Mouse (Mus musculus): ENCODE data around the gene Fance.

The Fance gene

DNA sequence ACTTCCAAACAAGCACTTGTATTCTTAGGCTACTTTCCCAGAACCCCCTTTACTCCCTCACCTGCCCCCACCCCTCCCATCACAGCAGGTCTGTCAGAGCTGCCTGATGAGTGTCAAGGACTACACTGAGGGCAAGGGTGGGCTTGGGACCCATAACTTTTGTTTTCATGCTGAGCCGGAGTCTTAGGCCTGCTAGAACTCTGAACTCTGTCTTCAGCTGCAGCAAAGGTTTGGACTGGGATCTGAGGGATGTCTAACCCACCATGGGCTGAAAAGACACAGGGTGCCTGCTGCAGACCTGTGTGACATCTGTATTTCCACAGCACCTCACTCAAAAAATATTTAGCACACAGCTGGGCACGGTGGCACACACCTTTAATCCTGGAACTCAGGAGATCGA is 13.6 kb downstream of the Fance start:
- 73% methylated on average over 3 of the region's 3 CpGs for WGBS

DNA sequence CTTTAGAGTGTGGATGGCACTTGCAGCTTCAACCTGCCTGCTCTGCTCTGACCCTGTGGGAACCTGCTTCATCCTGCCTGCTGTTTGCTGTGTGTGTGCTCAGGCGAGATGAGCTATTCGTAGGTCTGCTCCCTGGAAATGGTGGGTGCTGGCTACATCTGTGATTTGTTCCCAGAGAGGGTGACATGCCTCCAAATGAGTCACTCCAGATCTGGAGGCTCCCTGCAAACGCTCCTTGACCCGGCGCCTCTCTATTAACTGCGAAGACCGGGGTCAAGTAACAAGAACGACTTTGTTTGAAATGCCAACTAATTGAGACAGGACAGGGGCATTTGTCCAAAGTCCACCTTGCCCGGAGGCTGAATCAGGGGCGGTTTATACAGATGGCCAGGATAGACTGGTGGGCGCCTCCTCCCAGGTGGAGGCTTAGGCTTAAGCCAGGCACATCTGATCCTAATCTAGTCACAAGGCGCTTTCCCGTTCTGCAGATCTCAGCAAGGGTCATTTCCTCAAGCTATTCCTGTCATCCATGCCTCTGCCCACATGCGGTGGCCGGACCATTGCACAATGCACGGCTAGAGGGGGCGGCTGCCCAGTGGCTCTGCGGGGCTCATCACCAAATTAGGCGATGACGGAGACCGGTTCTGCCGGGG is 14.5 kb downstream of the Fance start:
- WGBS, result 7% methylated on average over 22 of the region's 22 CpGs

DNA sequence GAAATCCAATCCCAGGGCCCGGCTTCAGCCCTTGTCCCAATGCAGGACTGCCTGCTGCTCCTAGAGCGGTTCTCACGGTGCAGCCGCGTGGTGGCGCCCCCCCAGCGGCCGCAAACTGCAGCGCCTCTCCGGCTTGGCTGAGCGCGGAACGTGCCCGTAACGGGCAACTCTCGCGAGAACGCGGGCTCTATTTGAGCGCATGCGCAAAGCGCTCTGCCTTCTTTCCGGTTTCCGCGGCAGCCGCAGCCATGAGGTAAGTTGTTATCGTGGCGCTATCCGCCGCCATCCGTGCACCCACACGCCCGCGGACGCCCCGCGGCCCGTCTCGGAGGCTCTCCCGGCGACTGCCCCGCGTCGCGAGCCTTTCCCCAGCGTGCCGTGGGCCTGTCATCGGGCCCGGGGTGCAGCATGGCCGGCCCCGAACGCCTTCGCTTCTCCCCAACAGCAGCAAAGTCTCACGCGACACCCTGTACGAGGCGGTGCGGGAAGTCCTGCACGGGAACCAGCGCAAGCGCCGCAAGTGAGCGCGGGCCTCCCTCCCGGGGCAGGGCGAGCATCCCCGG is 15.1 kb downstream of the Fance start, which contains the start of gene Rpl10a:
TSS of gene Rpl10a (plus strand) at position 106 of the 563 bp plus-strand sequence.
- under 1% methylated on average over 67 of the region's 67 CpGs for WGBS

DNA sequence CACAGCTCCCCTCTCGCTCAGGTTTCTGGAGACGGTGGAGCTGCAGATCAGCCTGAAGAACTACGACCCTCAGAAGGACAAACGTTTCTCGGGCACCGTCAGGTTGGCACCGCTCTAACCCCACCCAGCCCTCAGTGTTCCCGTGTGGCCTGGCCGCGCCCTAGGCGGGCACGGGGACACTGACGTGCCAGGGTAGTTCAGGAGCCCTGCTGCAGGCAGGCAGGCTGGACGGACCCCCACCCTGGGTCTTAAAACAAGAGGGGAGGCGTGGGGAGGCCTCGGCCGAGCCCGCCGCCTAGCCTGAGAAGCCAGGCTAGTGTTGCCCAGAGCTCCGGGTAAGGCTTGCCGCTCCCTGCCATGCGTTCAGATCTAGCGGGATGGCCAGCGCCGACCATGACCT is 15.6 kb downstream of the Fance start:
- WGBS, result 2% methylated on average over 25 of the region's 25 CpGs

DNA sequence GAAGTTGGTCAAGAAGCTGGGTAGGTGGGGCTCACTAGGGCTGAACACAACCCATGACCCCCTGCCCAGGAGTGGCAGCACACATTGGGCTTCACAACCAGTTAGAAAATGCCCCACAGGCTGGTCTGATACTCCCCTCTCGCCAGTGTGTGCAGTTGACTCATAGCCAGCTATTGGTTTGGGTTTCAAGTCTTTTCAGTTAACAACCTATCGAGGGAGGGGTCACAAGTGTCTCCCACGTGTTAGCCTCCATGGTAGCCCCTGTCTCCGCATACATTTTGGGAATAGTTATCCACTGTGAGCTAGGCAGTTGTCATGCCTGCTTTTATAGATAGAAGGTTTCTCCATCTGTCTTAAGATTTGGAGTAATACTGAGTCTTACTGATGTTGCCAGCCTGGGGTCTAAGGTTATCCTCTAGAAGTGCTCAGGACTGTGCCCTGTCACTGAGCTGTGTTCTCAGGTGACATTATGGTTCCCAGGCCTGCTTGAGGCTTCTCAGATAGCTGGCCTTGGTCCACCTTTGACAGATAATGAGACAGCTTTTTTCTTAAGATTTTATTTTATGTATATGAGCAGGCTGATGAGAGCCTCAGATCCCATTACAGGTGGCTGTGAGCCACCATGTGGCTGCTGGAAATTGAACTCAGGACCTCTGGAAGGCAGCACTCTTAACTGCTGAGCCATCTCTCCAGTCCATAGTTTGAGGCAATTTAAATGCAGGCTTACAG is 16.3 kb downstream of the Fance start:
- WGBS, result 15% methylated on average over 4 of the region's 4 CpGs

DNA sequence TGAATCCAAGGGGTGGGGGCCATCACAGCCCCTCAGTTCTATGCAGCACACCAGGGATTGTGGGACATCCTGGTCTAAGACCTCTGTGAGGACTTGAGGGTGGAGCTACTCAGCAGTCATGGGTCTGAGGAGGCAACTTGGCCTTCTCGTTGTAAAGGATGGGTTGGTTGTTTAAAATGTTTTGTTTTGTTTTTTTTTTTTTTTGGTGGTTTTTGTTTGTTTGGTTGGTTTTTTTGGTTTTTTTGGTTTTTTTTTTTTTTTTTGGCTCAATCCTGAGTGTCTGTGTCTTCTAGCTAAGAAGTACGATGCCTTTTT is 16.9 kb downstream of the Fance start:
- WGBS, result 38% methylated on average over 2 of the region's 2 CpGs

DNA sequence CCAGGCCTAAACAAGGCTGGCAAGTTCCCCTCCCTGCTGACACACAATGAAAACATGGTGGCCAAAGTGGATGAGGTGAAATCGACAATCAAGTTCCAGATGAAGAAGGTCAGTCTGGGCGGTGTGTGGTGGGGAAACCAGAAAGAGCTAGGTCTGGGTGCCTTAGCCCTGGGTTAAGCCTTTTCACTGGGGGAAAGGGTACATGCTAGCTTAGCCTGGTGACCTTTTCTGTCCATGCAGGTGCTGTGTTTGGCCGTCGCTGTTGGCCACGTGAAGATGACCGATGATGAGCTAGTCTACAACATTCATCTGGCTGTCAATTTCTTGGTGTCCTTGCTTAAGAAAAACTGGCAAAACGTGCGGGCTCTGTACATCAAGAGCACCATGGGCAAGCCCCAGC is 17.3 kb downstream of the Fance start:
- WGBS, result 64% methylated on average over 8 of the region's 8 CpGs

DNA sequence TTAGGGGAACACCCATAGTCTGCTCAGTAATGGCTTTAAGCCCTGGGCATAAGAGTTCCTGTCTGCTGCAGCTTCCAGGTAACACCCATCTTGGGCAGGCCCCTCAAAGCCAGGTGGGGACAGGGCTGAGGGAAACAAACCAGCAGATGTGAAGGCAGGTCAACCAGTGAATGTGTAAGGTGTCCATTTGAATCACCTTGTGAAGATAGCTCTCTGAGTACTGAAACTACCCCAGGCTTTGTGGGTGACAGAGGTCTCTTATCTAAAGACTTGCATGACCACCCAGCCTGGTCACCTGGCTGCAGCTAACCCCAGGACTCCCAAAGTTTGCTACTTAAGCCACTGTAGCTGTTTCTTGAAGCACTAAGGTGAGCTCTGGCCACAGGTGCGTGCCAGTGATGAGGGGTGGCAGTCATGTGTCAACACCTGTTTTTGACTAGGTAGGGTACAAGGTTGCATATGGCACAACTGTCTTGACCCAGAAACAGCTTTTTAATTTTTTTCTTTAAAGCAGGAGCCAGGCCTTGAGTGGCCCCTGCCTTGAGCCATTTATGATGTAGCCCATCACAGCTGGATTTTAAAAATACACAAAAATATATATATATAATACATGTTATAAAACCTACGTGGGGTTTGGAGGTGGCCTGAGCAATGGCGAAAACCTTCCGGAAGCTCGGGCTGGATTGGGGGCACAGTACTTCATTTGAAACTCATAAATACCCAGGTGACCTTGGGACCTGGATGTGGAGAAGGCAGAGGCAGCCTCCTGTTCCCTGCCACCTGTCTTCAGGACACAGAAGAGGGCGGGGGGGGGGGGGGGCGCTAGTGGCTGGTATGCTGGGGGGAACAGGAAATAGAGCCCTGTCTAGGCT is 18.2 kb downstream of the Fance start:
- 54% methylated on average over 7 of the region's 7 CpGs for WGBS

DNA sequence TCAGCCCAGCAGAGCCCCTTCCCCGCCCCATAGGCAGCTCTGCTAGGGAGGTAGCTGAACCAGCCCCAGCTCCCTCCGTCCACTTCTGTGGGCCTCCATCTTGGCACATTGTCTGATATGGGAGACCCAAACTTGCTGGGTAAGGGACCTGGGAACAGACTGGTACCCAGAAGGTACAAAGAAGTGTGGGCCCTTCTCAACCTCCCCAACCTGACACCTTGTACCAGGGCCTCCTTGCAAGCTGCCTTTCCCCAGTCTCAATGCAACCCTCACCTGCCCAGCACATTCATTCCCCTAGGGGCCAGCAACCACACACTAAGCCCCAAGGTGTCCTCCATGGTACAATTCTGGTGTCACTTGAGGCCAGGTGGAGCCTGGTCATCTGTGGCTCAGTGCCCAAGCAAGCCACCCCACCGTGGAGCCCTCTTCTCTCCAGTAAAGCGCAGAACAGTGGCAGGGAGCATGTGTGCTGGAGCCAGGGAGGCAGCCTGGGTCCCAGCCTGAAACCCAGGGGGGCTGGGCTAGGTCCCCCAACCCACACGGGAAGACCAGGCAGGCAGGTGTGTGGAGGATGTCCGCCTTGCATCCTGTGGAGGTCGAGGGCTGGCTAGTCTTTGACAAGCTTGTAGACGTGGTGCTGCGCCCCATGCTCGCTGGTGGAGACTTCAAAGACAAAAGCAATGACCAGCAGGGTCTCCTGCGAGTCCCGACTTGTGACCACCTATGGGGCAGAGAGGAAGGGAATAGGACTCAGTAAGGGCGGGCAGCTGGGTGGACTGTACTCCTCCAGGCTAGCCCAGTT is 19.0 kb downstream of the Fance start:
- 62% methylated on average over 13 of the region's 13 CpGs for WGBS

DNA sequence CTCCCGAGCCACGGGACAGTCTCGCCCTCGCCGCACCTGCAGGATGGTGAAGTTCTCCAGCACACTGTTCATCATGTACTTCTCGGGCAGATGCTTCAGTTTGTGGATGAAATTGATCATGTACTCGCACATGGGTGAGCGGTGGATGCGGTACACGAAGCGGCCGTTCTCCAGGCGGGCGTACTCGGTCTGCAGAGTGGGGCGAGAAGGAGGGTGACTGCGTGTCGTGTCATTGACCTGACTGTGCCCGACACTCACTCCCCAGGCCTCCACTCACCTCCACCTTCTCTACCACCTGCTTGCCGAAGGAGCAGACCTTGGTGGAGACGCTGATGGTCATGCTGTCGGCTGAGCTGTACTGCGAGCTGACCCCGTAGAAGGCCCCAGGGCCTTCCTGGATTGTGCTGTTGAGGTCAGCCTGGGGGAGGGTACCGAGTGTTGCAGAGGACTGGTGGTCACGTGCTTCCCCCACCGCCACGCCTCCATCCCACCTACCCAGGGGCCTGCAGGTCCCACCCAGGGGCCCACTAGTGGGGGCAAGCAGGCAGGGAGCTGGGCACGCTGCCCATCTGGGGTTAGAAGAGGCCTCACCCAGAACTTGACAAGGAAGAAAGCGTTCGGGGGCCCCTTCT is 19.7 kb downstream of the Fance start:
- 76% methylated on average over 31 of the region's 31 CpGs for WGBS

DNA sequence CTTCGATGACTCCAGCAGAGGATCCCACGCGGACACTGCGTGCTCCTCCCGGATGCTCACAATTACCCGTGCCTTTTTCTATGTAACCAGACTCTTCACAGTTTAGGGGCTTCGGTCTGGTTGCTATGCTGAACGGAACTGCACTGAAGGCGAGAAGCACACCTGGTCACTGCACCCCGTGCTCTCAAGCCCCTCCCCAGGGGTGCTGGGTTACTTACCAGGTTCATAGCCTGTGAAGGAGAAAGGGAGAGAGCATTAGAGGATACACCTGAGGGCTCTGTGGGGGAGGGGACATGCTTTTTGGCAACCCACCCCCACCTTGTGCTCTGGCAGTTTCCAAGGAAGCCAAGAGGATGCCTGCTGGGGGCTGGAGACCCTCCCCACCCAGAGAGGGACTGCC is 21.9 kb downstream of the Fance start:
- 82% methylated on average over 10 of the region's 10 CpGs for WGBS

DNA sequence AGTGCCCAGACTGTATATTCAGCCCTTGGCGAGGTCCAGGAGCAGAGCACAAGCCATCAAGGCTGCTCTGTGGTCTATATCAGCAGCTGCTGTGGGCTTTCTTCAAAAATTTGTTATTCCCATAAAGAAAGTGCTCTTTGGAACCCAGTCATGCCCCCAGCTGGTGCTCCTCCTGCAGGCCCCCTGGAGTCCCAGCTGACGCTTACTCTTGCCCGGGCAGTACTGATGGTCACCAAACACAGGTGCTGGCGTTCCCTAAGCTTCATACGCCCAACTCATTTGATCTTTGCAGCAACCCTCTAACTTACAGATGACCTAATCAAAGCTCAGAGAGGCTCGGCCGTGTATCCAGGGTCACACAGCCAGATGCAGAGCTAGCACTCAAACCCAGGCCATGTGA is 24.2 kb downstream of the Fance start:
- 91% methylated on average over 7 of the region's 7 CpGs for WGBS

DNA sequence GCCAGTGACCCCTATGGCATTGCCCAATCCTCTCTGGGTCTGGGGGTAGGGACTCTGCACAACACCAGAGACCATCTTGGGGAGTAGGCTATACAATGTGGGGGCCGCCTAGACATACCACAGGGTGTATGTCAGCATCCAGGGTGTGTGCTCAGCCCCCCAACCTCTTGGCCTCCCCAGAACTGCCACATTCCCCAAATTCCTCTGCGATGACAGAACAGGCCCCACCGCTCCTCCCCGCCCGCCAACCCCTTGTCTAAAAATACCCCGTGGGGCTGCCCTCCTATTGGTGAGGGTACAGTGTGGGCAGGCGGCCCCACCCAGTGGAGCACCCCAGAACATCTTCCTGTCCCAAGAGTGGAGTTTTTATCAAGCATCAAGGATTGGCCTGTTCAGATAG is 27.3 kb downstream of the Fance start:
- 77% methylated on average over 7 of the region's 7 CpGs for WGBS

DNA sequence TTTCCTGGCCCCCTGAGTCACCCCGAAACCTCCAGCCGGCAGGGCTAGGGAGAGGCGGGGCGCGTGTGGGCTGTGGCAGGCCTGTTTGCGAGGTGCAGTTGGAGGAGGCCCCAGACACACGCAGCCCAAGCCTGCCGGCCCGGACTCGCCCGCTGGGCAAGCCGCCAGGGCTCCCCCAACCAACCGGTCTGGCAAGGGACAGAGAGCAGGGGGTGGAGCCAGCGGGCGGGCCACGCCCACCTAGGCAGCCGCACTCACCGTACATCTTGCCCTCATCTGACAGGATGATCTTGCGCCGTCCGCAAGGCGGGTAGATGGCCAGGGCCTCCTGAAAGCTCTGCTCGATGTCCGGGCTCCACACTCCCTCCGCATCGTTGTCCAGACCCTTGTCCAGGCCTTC is 27.8 kb downstream of the Fance start:
- WGBS, result 20% methylated on average over 26 of the region's 26 CpGs

DNA sequence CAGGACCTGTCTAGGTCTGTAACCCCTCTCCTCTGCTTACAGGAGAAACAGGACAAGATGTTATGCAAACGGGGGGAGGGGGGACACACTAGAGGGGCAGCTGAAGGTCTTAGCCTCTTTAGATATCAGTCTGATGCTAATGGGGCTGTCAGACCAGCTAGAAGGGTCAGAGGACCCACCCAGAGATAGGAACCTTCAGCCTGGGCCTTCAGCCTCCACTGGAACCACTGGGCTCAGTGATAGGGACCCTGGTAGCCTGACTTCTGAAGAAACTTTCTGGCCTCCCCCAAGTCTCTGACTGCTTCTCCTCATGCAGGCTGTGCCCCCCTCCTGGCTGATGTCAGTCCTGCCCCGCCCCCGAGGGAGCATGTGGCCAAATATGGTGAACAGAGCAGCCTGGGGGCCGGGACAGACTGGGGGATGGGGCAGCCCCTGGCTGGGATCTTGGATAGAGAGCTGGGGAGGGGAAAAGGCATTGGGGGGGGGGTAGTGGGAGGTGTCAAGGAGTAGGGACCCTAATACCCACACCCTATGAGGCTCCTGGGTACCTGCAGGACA is 30.8 kb downstream of the Fance start:
- 50% methylated on average over 4 of the region's 4 CpGs for WGBS

DNA sequence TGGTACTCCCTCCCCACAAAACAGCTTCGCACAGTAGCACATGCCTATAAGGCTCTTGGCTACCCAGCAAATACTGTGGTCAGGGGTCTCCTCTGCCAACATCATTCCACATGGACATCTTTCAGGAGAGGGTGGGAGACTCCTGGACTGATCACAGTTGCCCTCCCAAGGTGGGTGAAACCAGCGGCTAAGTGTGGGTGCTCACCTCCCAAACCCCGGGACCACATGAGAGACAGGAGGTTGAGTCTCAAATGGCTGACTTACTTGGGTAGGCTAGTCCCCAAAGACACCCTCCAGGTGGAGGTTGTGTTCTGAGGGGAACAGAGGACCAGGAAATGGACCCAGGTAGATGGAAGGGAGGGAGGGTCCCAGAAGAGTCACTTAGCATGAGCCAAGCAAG is 31.4 kb downstream of the Fance start:
- 86% methylated on average over 3 of the region's 3 CpGs for WGBS

DNA sequence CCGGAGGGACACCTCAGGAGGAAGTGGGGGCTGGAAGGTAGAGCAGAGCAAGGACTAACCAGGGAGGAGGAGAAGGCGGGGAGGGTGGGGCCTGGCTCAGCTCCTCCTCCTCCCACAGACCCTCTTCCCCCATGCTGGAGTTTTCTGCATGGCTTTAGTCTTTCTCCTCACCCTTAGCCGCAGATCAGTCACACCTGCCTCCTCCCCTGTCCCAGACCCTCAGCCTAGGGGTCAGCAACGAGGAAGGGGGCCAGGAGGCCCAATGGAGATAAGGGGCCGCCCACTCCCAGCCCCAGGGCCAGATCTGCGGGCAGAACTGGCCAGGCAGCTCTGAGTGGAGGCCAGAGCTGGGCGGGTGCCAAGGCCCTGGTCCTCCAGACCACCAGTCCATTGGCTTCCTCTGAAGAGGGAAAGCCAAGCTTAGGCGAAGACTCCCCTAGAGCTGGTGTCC is 32.0 kb downstream of the Fance start:
- WGBS, result 40% methylated on average over 8 of the region's 8 CpGs

DNA sequence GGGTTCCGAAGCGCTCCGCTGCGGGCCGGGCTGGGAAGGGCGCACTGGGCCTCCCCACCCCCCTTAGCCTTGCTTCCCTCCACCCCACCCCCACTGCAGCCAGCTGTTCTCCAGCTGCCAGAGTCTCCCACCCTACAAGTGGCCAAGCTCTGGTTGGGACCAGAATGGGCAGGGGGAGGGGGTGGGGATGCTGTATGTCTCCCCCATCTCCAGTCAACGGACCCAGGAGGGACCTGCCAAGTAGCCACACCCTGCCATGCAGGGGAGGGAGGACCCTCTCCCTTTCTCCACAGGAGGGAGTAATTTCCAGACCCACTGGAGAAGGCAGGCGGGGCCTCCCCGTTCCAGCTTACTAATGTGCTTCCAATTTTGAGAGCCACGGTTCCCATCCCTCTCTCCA is 32.6 kb downstream of the Fance start:
- WGBS, result 48% methylated on average over 10 of the region's 10 CpGs

DNA sequence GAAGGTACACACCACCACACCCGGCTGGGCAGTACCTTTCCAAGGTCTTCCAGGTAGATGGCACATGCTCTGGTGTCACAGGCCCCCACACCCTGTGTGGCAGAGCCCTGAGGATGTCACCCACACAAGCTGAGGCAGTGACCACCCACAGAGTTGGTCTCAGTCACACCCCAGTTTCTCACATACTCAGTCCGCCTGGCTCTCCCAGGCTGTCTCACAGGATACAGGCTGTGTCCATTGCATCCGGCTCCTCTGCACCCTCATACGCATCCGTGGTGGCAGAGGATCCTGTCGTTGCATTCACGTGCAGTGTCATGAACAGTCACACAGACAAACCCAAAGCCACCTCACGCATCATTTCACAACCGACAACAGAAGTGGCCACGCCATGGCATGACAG is 34.0 kb downstream of the Fance start:
- WGBS, result 82% methylated on average over 10 of the region's 10 CpGs

DNA sequence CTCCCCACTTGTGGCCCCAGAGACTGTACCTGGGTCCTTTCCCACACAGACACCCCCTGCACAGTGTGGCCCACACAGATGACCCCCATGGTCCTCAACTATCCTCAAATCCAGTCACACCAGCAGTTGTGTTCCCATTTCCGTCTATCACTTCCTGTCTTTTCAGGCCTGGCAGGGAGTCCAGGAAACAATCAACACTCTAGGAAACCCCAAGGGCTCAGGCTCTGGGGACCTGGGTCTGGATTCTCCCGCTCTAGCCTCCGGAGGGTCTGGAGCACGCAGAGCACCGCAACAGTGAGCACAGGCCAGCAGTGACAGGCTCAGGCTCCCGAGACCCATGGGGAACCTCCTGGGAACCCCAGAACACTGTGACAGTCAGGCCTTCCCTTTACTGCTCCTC is 34.9 kb downstream of the Fance start:
- WGBS, result 81% methylated on average over 6 of the region's 6 CpGs
